Mouse (Mus musculus) thymus, adult 2 months (tissue): ENCODE data around the gene Cenpx.

Experiments
- CTCF ChIP-seq: fragments of 200-500 bp; IDR thresholded peaks from 2 replicates; pipeline ENCODE4 v1.5.1; 2012; ENCODE audit warnings: mild to moderate bottlenecking, control low read depth, low read length, moderate library complexity, borderline replicate concordance; ENCODE audit not compliant: control insufficient read depth, poor library complexity, insufficient read depth; ENCODE audit errors: extremely low read depth
- POLR2A ChIP-seq: fragments of 200-500 bp; IDR thresholded peaks from 2 replicates; pipeline ENCODE4 v1.6.1; 2012; ENCODE audit warnings: mild to moderate bottlenecking, low read length, control low read depth, moderate library complexity; ENCODE audit not compliant: control insufficient read depth, poor library complexity, insufficient read depth; ENCODE audit errors: extremely low read depth

GRCm38 (mm10) chr11:120696568-120696967 lies 17.0 kb downstream of the Cenpx start:
- no peak for TF ChIP-seq CTCF
- TF ChIP-seq POLR2A: no peak
